Mouse (Mus musculus) spleen, adult 12 weeks (tissue): Measurements from ENCODE around the gene Lrch4.
"Not testable (repeated sequence)": the region's sequence is repeated elsewhere in the genome, so short reads cannot be mapped to it uniquely, and the experiment has no call there.

Source experiments
- DNase-seq: peaks from one replicate; pipeline ENCODE4 v3.0.0; 2022; ENCODE audit warnings: low spot score

Lrch4 gene

GRCm38 (mm10) chr5:137613076-137613475 is 15.8 kb upstream of the Lrch4 start:
- DNase-seq = no peak

DNA sequence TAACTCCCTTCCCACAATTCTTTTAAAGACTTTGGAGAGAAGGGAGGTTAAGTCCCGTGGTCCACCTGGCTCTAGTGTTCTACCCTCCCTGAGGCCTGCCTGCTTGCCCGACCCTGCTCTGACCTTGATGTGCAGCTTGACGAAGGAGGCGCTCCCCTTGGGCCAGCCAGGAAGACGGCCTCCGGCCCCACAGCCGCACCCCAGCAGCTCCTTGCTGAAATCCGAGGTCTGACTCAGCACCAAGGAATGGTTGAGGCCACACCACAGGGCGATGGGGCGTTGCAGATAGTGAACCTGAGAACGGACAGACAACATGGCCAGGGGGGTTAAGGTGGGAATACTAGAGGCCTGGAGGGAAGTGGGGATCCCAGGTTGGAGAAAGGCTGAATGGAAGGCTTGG is 15.4 kb upstream of the Lrch4 start, which contains the start of gene Pcolce:
Pcolce (minus strand) TSS at position 235 of the 400 bp plus-strand sequence.
- no peak for DNase-seq

- DNase-seq = not testable (repeated sequence)
Observed at GRCm38 (mm10) chr5:137614921-137615320, 14.0 kb upstream of the Lrch4 start.

DNA sequence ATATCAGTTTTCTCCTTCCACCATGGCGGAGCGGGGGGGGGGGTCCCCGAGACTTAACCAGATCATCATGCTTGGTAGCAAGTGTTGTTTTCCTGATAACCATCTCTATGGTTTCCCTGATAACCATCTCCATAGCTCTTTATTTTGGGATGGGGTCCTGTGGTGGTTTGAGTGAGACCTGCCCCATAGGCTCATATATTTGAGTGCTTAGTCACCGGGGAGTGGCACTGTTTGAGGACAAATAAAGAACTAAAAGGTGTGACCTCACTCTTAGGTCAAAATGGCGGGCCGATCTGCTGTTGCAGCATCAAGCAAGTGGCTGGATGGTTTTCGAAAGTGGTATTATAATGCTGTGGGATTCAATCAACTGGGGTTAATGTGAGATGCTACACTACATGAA is 13.6 kb upstream of the Lrch4 start:
- no peak for DNase-seq

DNA sequence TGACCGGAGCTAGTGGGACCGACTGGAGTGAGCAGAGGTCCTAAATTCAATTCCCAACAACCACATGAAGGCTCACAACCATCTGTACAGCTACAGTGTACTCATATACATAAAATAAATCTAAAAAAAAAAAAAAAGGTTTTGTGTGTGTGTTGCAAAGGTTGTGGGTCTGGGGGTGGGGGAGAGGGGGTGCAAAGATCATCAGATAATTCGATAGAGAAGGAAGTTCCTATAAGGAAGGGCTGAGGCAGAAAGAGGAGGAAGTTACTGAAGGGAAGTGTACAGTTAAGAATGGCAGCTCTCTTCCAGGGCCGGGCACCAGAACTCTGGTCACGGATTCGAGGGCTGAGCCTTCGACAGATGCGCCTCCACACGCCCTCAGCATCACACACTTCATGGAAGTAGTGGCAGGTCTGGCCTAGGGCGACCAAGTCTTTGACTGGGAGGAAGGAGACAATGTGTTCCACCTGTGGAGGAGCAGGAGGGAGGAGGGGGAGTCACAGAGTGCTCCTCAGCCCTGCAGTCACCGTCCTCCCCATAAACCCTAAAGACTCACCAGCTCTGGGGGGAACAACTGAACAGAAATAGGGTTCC is 4.9 kb upstream of the Lrch4 start:
- no peak for DNase-seq

DNA sequence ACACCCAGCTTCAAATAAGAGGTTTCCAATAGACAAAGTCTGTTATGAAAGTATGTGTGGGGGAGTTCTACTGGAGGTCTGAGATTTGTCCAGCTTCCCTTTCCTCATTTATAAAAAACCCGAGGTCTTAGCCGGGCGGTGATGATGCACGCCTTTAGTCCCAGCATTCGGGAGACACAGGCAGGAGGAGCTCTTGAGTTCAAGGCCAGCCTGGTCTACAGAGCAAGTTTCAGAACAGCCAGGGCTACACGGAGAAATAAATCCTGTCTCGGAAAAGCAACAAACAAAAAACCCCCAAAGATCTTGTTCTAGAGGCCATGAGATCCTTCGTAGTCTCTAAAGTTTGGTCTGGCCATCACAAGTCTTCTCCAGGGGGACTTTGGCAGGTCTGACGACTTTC is 930 bp upstream of the Lrch4 start:
- no peak for DNase-seq

DNA sequence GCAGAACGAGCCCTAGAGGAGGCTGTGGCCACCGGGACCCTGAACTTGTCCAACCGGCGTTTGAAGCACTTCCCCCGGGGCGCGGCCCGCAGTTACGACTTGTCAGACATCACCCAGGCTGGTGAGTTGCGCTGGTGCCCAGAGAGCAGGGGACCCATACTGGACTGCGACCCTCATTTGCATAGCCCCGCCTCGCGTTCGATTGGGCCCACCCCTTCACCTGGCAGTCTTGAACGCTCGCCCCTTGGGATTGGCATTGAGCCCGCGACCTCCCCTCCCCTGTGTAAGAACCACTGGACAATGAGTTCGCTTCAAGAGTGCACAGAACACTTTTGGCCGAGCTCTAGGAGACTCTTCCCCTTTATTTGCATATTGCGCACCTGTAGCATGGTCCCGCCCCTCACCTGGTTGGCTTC is 393 bp downstream of the Lrch4 start:
- no peak for DNase-seq

DNA sequence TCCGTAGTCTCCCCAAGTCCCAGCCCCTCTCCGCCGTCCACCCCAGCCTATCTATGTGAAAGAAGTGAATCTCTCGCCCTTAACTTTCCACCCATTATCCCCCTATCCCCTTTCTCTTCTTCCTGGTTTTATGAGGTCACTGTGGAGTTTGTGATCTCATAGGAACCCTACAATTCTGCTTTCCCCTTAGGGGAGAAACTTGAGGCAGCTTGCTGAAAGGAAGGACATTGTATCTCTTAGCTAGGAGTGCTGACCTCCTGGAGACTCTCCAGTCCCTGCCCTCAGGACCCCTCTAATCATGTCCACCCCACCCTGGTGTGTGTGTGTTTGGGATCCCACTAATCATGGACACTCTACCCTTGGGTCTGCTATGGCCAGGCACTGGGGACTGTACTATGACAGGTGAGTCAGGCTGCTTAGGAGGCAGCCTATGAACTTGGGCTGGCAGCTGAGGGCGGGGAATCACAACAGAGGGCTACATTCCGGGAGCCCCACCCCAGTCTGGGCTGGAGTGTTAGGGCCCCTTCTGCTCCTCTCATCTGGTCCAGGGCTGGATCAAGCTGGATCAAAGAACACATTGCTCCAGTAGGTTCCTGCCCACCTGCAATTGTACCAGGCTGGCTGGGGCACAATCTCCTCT is 1.1 kb downstream of the Lrch4 start:
- no peak for DNase-seq

DNA sequence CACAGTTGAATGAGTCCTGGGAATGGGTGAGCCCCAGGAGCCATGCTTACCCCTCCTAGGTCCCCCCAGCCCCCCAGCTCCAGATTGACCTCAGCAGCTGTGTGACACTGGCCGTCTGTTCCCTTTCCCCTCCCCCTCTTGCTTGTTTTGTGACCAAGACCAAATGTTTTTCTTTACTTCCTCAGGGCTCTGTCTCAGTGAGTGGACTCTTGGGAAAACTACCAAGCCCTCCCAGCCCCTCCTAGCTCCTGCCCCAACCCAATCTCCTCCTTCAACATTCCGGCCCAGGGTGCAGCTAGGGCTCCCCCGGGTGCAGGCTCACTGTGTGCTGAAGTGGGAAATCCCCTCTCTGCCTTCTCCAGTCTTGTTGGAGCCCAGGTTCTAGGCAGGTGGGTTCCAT is 1.7 kb downstream of the Lrch4 start:
- DNase-seq = no peak

DNA sequence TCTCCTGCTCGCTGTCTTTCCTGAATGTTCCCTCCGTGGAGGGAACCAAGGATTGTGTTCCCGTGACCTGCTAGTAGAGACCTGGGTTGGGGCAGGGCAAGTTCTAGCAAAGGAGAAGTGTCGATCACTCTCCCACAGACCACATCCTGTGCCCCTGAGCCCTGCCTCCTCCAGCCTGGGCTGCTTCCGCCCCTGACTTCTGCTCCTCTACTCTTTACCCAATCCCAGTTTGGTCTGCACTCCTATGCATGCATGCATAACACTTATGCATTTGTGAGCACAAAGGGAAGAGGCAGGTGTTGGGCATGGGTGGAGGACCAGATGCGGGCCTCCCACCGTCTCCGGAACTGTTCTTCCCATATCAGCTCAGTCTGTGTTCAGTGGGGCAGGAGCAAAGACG is 2.2 kb downstream of the Lrch4 start:
- peak; percentile 39 for DNase-seq

DNA sequence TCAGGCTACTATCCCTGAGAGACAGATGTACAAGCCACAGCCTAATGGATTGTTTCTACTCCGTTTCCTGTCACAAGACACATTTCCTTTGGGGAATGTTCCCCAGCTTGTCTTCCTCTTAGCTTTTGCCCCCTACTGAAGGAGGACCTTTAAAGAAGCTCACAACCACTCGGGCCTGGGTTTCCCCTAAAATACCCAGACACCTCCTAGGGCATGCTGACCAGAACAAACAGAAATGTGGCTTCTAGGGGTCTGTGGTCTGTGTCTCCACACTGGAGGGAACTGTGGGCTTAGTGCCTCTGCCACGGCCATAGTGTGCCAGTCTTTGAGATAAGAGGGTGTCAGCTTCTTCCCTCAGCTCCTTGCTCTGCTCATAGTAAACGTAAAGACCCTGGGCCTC is 2.7 kb downstream of the Lrch4 start:
- no peak for DNase-seq

DNA sequence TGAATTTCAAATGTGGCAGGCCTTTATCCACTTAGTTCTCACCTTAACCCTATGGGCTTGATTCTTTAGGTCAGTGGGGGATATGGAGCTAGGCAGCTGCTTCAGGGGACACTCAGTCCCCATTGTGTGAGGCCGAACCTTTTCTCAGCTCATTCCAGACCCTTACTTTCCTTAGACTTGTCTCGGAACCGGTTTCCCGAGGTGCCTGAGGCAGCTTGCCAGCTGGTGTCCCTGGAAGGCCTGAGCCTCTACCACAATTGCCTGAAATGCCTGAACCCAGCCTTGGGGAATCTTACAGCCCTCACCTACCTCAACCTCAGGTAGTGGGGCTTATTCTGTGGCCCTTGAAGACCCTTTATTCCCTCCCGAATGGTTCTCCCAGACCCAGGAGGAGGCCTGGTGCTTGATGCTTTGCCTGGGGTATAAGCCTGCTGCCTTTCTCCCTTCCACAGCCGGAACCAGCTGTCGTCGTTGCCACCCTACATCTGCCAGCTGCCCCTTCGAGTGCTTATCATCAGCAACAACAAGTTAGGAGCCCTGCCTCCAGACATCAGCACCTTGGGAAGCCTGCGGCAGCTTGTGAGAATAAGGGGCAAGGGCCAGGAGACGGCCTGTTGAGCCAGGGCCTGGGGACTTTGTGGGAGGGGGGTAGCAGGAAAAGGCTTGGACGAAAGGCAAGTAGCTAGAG is 4.6 kb downstream of the Lrch4 start:
- no peak for DNase-seq

- DNase-seq = no peak
Observed at GRCm38 (mm10) chr5:137639472-137639871, 10.6 kb downstream of the Lrch4 start.

GRCm38 (mm10) chr5:137641054-137641453 is 12.1 kb downstream of the Lrch4 start, which contains the start of gene Sap25:
Sap25 (plus strand) TSS chr5:137641334.
- DNase-seq = no peak

- no peak for DNase-seq
Observed at GRCm38 (mm10) chr5:137642886-137643285, 14.0 kb downstream of the Lrch4 start.

GRCm38 (mm10) chr5:137644484-137644883 is 15.6 kb downstream of the Lrch4 start:
- DNase-seq = no peak

DNA sequence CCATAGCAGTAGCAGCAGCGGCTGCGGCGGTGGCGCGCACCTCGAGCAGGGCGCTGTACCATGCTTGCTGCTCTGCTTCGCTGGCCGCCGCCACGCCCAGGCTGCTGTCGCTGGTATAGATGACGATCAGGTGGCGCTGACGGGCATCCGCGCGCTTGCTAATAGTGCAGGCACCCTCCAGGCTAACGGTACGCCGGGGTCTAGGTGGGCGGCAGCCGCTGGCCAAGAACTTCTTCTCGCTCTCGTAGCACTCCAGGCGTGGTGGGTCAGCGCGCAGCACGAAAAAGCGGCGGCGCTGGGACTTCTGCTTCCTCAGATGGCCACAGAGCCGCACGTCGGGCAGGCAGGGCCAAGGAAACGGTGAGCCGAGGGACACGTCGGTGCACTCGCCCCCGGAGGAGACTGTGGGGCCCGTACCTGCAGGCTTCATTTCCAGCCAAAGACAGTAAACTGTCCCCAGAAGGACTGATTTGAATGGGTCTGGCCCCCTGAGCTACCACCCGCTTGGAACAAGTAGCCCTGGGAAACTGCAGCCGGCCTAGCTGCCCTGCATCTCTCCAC is 16.2 kb downstream of the Lrch4 start:
- no peak for DNase-seq

DNA sequence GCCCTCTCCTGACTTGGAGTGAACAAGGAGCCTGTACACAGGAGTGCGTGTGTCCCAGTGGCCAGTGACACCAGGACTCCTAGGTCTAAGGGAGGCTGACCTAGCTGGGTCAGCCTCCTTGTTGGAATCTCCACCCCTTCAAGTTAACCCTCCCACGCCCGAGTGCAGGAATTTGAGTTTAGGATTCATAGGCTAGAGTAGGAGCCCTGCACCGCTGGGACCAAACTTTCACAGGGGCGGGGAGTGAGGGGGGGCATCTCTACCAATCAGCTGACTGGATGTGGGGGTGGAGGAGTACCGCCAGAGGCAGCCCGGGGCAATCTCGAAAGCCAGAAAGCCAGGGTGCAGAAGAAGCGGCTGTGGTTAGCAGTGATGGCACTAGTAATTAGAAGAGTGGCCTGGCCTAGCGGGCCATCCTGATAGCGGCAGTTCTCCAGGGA is 16.8 kb downstream of the Lrch4 start, which contains the start of gene Irs3:
Irs3 (minus strand) TSS at position 63 of the 440 bp plus-strand sequence.
- no peak for DNase-seq

GRCm38 (mm10) chr5:137647827-137648601 is 19.1 kb downstream of the Lrch4 start:
- DNase-seq = no peak

GRCm38 (mm10) chr5:137649251-137649650 is 20.3 kb downstream of the Lrch4 start:
- no peak for DNase-seq

GRCm38 (mm10) chr5:137649669-137650571 is 21.0 kb downstream of the Lrch4 start:
- no peak for DNase-seq
